Mouse (Mus musculus) CH12.LX (cell line): ENCODE results near the gene Gpr33. TPM values are rescaled to one million over a fixed set of nuclear protein-coding genes. Genes with fewer than 3 reads are reported as not detected.

Source experiments
- DNase-seq: peaks from one replicate; pipeline ENCODE4 v3.0.0-alpha.2; 2013; ENCODE audit errors: extremely low read depth
- H3K27ac ChIP-seq: 2 replicates; pipeline ENCODE4 v1.5.1; 2012; ENCODE audit warnings: low read depth, mild to moderate bottlenecking, control low read depth, moderate library complexity; ENCODE audit not compliant: insufficient read depth
- H3K27me3 ChIP-seq: replicated peaks from 2 replicates; pipeline ENCODE3; 2012; ENCODE audit warnings: inconsistent platforms
- H3K36me3 ChIP-seq, 2 experiments: replicated peaks in 1 of 2; 2 replicates each; pipeline versions ENCODE3 to v1.6.1; 2012; ENCODE audit warnings: inconsistent platforms in 1 of 2, low read length in 1 of 2, mild to moderate bottlenecking in 1 of 2, mixed read lengths in 1 of 2, moderate library complexity in 1 of 2; ENCODE audit not compliant: control insufficient read depth in 1 of 2, insufficient read depth in 1 of 2
- H3K4me1 ChIP-seq, 2 experiments: 2 replicates each; pipeline ENCODE4 v1.6.1; 2012; ENCODE audit warnings: inconsistent platforms in 1 of 2, moderate library complexity in 1 of 2; ENCODE audit not compliant: insufficient read depth in 2 of 2, control insufficient read depth in 1 of 2
- H3K4me2 ChIP-seq: 2 replicates; pipeline ENCODE4 v1.6.1; 2012; ENCODE audit warnings: low read depth, mild to moderate bottlenecking, control low read depth; ENCODE audit not compliant: poor library complexity, insufficient read depth, severe bottlenecking
- H3K4me3 ChIP-seq, 3 experiments: fragments of 150-350 bp in 1 of 3; sonication (generic) in 1 of 3; replicated peaks in 1 of 3; 2 replicates each; pipeline versions ENCODE3 to v1.5.1; 2011 to 2012; ENCODE audit warnings: low read depth in 2 of 3, low read length in 2 of 3, mild to moderate bottlenecking in 2 of 3, moderate library complexity in 2 of 3, control low read depth in 1 of 3, improper control_type of control experiment in 1 of 3, inconsistent platforms in 1 of 3, mixed read lengths in 1 of 3; ENCODE audit not compliant: poor library complexity in 1 of 3
- H3K79me2 ChIP-seq: replicated peaks from 2 replicates; pipeline ENCODE4 v1.6.1; 2012; ENCODE audit warnings: mild to moderate bottlenecking, moderate library complexity; ENCODE audit not compliant: control insufficient read depth, poor library complexity, insufficient read depth, severe bottlenecking; ENCODE audit errors: extremely low read depth
- H3K9ac ChIP-seq: 2 replicates; pipeline ENCODE4 v1.6.1; 2012; ENCODE audit warnings: low read depth, mild to moderate bottlenecking, control low read depth, moderate library complexity; ENCODE audit not compliant: insufficient read depth
- H3K9me3 ChIP-seq: replicated peaks from 2 replicates; pipeline ENCODE3; 2012; ENCODE audit warnings: low read length, inconsistent platforms, mixed read lengths
- CHD1 ChIP-seq: IDR thresholded peaks from 2 replicates; pipeline ENCODE4 v1.6.1; 2012; ENCODE audit warnings: low read depth, low read length, improper control_type of control experiment, inconsistent platforms
- CHD2 ChIP-seq: IDR thresholded peaks from 2 replicates; pipeline ENCODE4 v1.6.1; 2011; ENCODE audit warnings: low read length, improper control_type of control experiment
- CTCF ChIP-seq, 2 experiments: IDR thresholded peaks in 1 of 2; conservative IDR thresholded peaks in 1 of 2; 2 replicates each; pipeline ENCODE4 v1.5.1; 2011 to 2012; ENCODE audit warnings: low read depth in 2 of 2, low read length in 2 of 2, improper control_type of control experiment in 1 of 2, inconsistent platforms in 1 of 2, mild to moderate bottlenecking in 1 of 2, moderate library complexity in 1 of 2
- E2F4 ChIP-seq: IDR thresholded peaks from 2 replicates; pipeline ENCODE4 v1.6.1; 2011; ENCODE audit warnings: low read depth, low read length, improper control_type of control experiment; ENCODE audit not compliant: insufficient replicate concordance
- ELF1 ChIP-seq: IDR thresholded peaks from 2 replicates; pipeline ENCODE4 v1.6.1; 2014; ENCODE audit warnings: low read depth, mild to moderate bottlenecking, inconsistent platforms, low read length, improper control_type of control experiment
- JUN ChIP-seq: IDR thresholded peaks from 2 replicates; pipeline ENCODE4 v1.6.1; 2011; ENCODE audit warnings: low read depth, mild to moderate bottlenecking, low read length, improper control_type of control experiment, moderate library complexity; ENCODE audit not compliant: insufficient read depth
- JUND ChIP-seq: conservative IDR thresholded peaks from 2 replicates; pipeline ENCODE4 v1.6.1; 2011; ENCODE audit warnings: low read depth, low read length, improper control_type of control experiment
- MAFK ChIP-seq: IDR thresholded peaks from 2 replicates; pipeline ENCODE4 v1.6.1; 2011; ENCODE audit warnings: low read length, improper control_type of control experiment; ENCODE audit not compliant: insufficient replicate concordance
- MAZ ChIP-seq: IDR thresholded peaks from 2 replicates; pipeline ENCODE4 v1.6.1; 2012; ENCODE audit warnings: low read depth, mild to moderate bottlenecking, inconsistent platforms, low read length, improper control_type of control experiment, moderate library complexity
- MXI1 ChIP-seq: IDR thresholded peaks from 2 replicates; pipeline ENCODE4 v1.6.1; 2011; ENCODE audit warnings: mild to moderate bottlenecking, low read depth, low read length, improper control_type of control experiment
- NRF1 ChIP-seq: IDR thresholded peaks from 2 replicates; pipeline ENCODE4 v1.6.1; 2014; ENCODE audit warnings: low read depth, mild to moderate bottlenecking, inconsistent platforms, low read length, improper control_type of control experiment, moderate library complexity
- POLR2AphosphoS2 ChIP-seq: IDR thresholded peaks from 2 replicates; pipeline ENCODE4 v1.6.1; 2011; ENCODE audit warnings: low read depth, low read length, improper control_type of control experiment
- RAD21 ChIP-seq: IDR thresholded peaks from 2 replicates; pipeline ENCODE4 v1.6.1; 2011; ENCODE audit warnings: low read depth, mild to moderate bottlenecking, low read length, improper control_type of control experiment, moderate library complexity
- SIN3A ChIP-seq: IDR thresholded peaks from 2 replicates; pipeline ENCODE4 v1.6.1; 2012; ENCODE audit warnings: low read length, improper control_type of control experiment, inconsistent platforms
- SMC3 ChIP-seq: IDR thresholded peaks from 2 replicates; pipeline ENCODE4 v1.6.1; 2011; ENCODE audit warnings: low read depth, low read length, improper control_type of control experiment
- TBP ChIP-seq: conservative IDR thresholded peaks from 2 replicates; pipeline ENCODE4 v1.6.1; 2011; ENCODE audit warnings: low read depth, low read length, improper control_type of control experiment
- TCF12 ChIP-seq: IDR thresholded peaks from 2 replicates; pipeline ENCODE4 v1.6.1; 2014; ENCODE audit warnings: low read depth, mild to moderate bottlenecking, inconsistent platforms, low read length, improper control_type of control experiment
- UBTF ChIP-seq: IDR thresholded peaks from 2 replicates; pipeline ENCODE4 v1.6.1; 2012; ENCODE audit warnings: low read depth, mild to moderate bottlenecking, inconsistent platforms, low read length, improper control_type of control experiment, moderate library complexity
- ZMIZ1 ChIP-seq: IDR thresholded peaks from 2 replicates; pipeline ENCODE4 v1.6.1; 2012; ENCODE audit warnings: low read depth, mild to moderate bottlenecking, inconsistent platforms, low read length, improper control_type of control experiment
- ZNF384 ChIP-seq: IDR thresholded peaks from 2 replicates; pipeline ENCODE4 v1.6.1; 2012; ENCODE audit warnings: low read depth, low read length, improper control_type of control experiment, inconsistent platforms
- dilution Hi-C: fragments of 300-500 bp; cut with MboI; formaldehyde crosslinking; loops from 2 replicates; pipeline ENCODE4 v1.14.3; 2020; ENCODE audit warnings: low sequenced_read_pairs; ENCODE audit not compliant: extremely low pct_unique_long_range_greater_than_20kb, extremely low pct_ligation_motif_present
- in situ Hi-C: fragments of 300-500 bp; cut with MboI; formaldehyde crosslinking; loops from 3 replicates; pipeline ENCODE4 v1.14.3; 2019; ENCODE audit warnings: low sequenced_read_pairs, low pct_ligation_motif_present, low pct_unique_long_range_greater_than_20kb, mixed read lengths
- polyA plus RNA-seq: library from polyadenylated mRNA; unstranded; fragments of >175 nt; gene quantifications from 2 replicates; pipeline ENCODE4 v1.2.1, GENCODE M21; 2012; ENCODE audit warnings: low read depth; ENCODE audit not compliant: insufficient read length
- total RNA-seq, 2 experiments: library from RNA; depleted of rRNA; stranded (reverse); fragments of 300-350 nt in 1 of 2; fragments of >200 nt in 1 of 2; gene quantifications; 2 replicates each; pipeline ENCODE4 v1.2.3; 2012 to 2014

Gpr33 gene
- total and polyA plus RNA-seq, 3 experiments: not detected

DNA sequence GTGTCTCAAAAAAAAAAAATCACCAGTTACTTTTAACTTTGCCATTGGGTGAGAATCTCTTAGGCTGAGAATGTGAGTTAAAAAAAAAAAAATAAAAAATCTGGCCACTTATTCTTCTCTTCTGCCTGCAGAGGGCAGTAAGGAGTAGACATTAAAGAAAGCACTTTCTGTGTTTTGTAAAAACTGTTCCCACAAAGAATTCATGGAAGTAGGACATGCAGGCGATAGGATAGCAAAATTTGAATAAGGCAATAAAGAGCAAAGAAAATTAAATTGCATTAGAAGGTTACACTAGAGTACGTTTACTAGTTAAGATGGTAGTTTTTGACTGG, 17.3 kb downstream of the Gpr33 start:
- TF ChIP-seq ZNF384: peak; percentile 98
- no peak for TF ChIP-seq MXI1
- peak; percentile 40 to 66; a peak in 3 of 4 replicates for TF ChIP-seq CTCF (conservative IDR thresholded peaks at IDR 0.05 in 1 of 2, IDR thresholded peaks at IDR 0.05 in 1 of 2; ENCODE audit: low read depth in 2 of 2, low read length in 2 of 2)
- peak; percentile 42 for TF ChIP-seq RAD21
- TF ChIP-seq SMC3: peak; percentile 45
- no peak for TF ChIP-seq ZMIZ1
- no peak for TF ChIP-seq MAZ
- TF ChIP-seq TBP: no peak
- no peak for TF ChIP-seq JUN
- Histone ChIP-seq H3K27me3 (no peaks in the 10 kb centered on the region), H3K4me1 (no peaks in the 10 kb centered on the region), H3K9me3 (no peaks in the 10 kb centered on the region), H3K36me3 (no peaks in the 10 kb centered on the region), H3K4me3 (peak overlapping the region in 1 of 3 experiments; percentile 31), H3K9ac (no peak overlapping the region), H3K27ac (no peak overlapping the region), H3K79me2 (0 out of 2 replicates have a peak, but pooled peaks cover 4% of the 10 kb centered on the region), H3K4me2 (peak overlapping the region; percentile 59)
- peak; percentile 37 for DNase-seq
- dilution Hi-C loops: no loop called here
- in situ Hi-C loops: loop anchor here (25.0 kb wide), 1 partner anchor 827 kb away; no protein-coding TSS in a partner anchor

DNA sequence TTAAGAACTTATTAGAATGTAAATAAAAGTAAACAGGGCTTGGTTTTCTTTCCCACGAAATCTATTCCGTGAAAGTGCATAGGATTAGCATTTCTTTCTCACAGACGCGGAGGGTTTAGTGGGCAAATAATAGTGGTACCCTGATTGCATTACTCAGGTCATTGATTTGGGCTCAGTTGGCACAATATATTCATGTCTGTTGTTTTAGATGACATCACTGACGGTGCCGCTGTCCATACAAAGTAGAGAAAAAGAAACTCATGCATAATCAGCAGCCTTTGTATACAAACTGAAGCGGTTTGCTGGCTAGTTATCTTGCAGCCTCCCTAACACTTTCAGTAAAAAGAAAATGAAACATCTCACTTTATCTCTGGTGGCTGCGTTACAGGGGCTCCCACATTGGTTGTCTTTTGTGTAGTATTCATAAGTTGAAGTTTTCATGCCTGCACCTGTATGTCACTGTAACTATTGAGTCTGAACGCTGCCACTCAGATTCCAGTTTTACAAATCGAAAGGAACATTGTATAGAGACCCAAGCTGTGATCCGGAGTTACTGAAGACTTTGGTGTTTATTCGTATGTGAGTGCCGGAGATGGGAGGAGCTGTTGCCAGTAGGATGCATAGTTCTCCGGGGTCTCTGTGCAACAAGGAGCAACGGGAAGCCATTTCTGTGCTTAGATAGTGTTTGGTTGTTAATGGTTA, 17.8 kb downstream of the Gpr33 start:
- dilution Hi-C loops (no loop called here), in situ Hi-C loops (loop anchor here (25.0 kb wide), 1 partner anchor 827 kb away; no protein-coding TSS in a partner anchor)
- DNase-seq: no peak
- H3K27me3 ChIP-seq: no peaks in the 10 kb centered on the region
- H3K27ac ChIP-seq: no peak overlapping the region
- peak overlapping the region in 1 of 3 experiments; percentile 31 for H3K4me3 ChIP-seq
- H3K9me3 ChIP-seq: no peaks in the 10 kb centered on the region
- H3K4me2 ChIP-seq: peak overlapping the region; percentile 59
- TF ChIP-seq NRF1 (no peak), CHD1 (no peak), E2F4 (no peak)
- peaks cover 4% of the 10 kb centered on the region; the same call in 1 of the 2 replicates for H3K79me2 ChIP-seq
- H3K4me1 ChIP-seq: peaks cover 0 to 3% of the 10 kb centered on the region in 2 experiments; a peak in 2 of 4 replicates
- no peaks in the 10 kb centered on the region for H3K36me3 ChIP-seq
- H3K9ac ChIP-seq: peak overlapping the region; percentile 34; the same call in 1 of the 2 replicates

DNA sequence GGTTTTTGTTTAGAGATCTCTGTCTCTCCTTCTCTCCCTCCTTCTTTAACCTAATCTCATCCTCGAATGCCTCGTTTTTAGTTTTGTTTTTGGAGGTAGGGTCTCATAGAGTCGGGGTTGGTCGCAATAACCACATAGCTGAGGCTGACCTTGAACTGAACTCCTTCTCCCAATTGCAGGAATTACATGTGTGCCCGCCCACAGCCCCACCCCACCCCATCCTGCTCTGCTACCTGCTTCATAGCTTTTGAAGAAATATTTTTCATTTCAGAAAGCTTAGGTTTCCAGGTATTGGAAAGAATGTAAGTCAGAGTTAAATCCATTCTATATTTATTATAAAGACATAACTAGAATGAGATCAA, 21.2 kb downstream of the Gpr33 start:
- DNase-seq: no peak
- Histone ChIP-seq H3K9me3 (no peaks in the 10 kb centered on the region), H3K9ac (peak overlapping the region; percentile 39; the same call in 1 of the 2 replicates), H3K4me3 (peak overlapping the region; percentile 45 to 97 (median 82)), H3K4me2 (peak overlapping the region; percentile 78), H3K79me2 (peaks cover 4% of the 10 kb centered on the region; the same call in 1 of the 2 replicates), H3K27me3 (no peaks in the 10 kb centered on the region), H3K27ac (no peak overlapping the region), H3K36me3 (peaks cover 8 to 12% of the 10 kb centered on the region in 2 experiments), H3K4me1 (peaks cover 9 to 31% of the 10 kb centered on the region in 2 experiments)
- TF ChIP-seq MXI1 (no peak), CHD2 (no peak), MAFK (no peak), UBTF (no peak), ELF1 (no peak), E2F4 (no peak), ZMIZ1 (no peak), CTCF (conservative IDR thresholded peaks at IDR 0.05 in 1 of 2, IDR thresholded peaks at IDR 0.05 in 1 of 2; ENCODE audit: low read depth in 2 of 2, low read length in 2 of 2) (no peak), ZNF384 (no peak), JUND (no peak), POLR2AphosphoS2 (no peak), SIN3A (no peak), TCF12 (no peak)
- dilution Hi-C loops: no loop called here
- in situ Hi-C loops: loop anchor here (25.0 kb wide), 1 partner anchor 831 kb away; no protein-coding TSS in a partner anchor
